Mouse (Mus musculus): ENCODE measurements at regions not wholly inside any gene's neighbourhood (a gene's known extent, or its start where the extent isn't known, plus 50 kb on each side); places are given as distances from the start of the nearest gene placed in this dataset.

GRCm38 (mm10) chr14:52565606-52566005, 70.1 kb upstream of the Olfr1507 start:
- TF ChIP-seq CTCF (IDR thresholded peaks at IDR 0.05; ENCODE audit: extremely low read depth, insufficient read depth, insufficient read length, insufficient replicate concordance) (no peak), POLR2A (IDR thresholded peaks at IDR 0.05; ENCODE audit: low read depth, low read length) (no peak)

All from spleen, adult 2 months (tissue).